Mouse (Mus musculus): ENCODE measurements at regions not wholly inside any gene's neighbourhood (a gene's known extent, or its start where the extent isn't known, plus 50 kb on each side); places are given as distances from the start of the nearest gene placed in this dataset.

DNA sequence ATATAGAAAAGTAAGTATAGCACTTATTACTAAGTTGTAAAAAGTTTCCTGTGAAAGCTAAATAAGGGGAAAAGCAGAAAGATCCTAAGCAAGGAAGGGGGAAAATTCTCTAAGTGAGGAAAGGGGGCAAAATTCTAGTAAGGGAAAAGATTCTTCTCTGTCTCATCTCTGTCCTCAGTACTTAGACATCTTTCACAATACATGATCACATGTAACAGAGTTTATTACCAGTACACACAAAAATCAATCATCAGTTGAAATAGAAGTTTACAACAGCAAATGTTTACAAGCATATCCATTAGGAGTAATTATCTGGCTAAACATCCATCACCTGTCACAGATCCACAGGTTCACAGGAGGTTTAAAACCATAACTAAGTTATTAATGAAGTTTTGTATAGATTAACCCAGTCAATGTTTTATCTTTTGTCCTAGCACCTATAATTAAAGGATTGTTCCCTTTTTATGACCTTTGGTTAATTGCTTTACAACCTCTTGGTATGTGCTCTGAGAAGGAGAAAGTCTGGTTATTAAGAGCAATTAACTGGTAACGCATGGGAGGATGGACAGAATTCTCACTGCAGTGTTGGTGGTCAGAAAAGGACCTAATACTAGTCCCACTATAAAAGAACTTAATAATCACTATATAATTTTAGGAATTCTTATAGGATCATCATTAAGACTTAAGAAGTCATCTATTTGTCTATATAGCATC is 877.8 kb downstream of the Slitrk6 start:
- TF ChIP-seq CTCF (IDR thresholded peaks at IDR 0.05; ENCODE audit: low read depth) (no peak), EP300 (IDR thresholded peaks at IDR 0.05; ENCODE audit: low read depth) (no peak)

Measured in liver, postnatal 0 days (tissue).